Mouse (Mus musculus) spleen, adult 2 months (tissue): ENCODE measurements around the gene Dedd2.

Experiments used
- CTCF ChIP-seq: fragments of 200-500 bp; IDR thresholded peaks from 2 replicates; pipeline ENCODE4 v1.5.1; 2011; ENCODE audit warnings: mild to moderate bottlenecking, inconsistent platforms; ENCODE audit not compliant: insufficient read depth, insufficient read length, insufficient replicate concordance; ENCODE audit errors: extremely low read depth
- POLR2A ChIP-seq: fragments of 200-500 bp; IDR thresholded peaks from 2 replicates; pipeline ENCODE4 v1.6.1; 2011; ENCODE audit warnings: low read depth, low read length, inconsistent platforms

GRCm38 (mm10) chr7:25246079-25246758 lies 25.8 kb upstream of the Dedd2 start:
- TF ChIP-seq CTCF = no peak
- TF ChIP-seq POLR2A = no peak
